Mouse (Mus musculus) CH12.LX (cell line): ENCODE measurements around the gene Med26. TPM values are rescaled to one million over a fixed set of nuclear protein-coding genes. Genes with fewer than 3 reads are reported as not detected.

Source experiments
- DNase-seq: peaks from one replicate; pipeline ENCODE4 v3.0.0-alpha.2; 2013; ENCODE audit errors: extremely low read depth
- H3K27ac ChIP-seq: 2 replicates; pipeline ENCODE4 v1.5.1; 2012; ENCODE audit warnings: low read depth, mild to moderate bottlenecking, control low read depth, moderate library complexity; ENCODE audit not compliant: insufficient read depth
- H3K27me3 ChIP-seq: replicated peaks from 2 replicates; pipeline ENCODE3; 2012; ENCODE audit warnings: inconsistent platforms
- H3K36me3 ChIP-seq, 2 experiments: replicated peaks in 1 of 2; 2 replicates each; pipeline versions ENCODE3 to v1.6.1; 2012; ENCODE audit warnings: inconsistent platforms in 1 of 2, low read length in 1 of 2, mild to moderate bottlenecking in 1 of 2, mixed read lengths in 1 of 2, moderate library complexity in 1 of 2; ENCODE audit not compliant: control insufficient read depth in 1 of 2, insufficient read depth in 1 of 2
- H3K4me1 ChIP-seq, 2 experiments: 2 replicates each; pipeline ENCODE4 v1.6.1; 2012; ENCODE audit warnings: inconsistent platforms in 1 of 2, moderate library complexity in 1 of 2; ENCODE audit not compliant: insufficient read depth in 2 of 2, control insufficient read depth in 1 of 2
- H3K4me2 ChIP-seq: 2 replicates; pipeline ENCODE4 v1.6.1; 2012; ENCODE audit warnings: low read depth, mild to moderate bottlenecking, control low read depth; ENCODE audit not compliant: poor library complexity, insufficient read depth, severe bottlenecking
- H3K4me3 ChIP-seq, 3 experiments: fragments of 150-350 bp in 1 of 3; sonication (generic) in 1 of 3; replicated peaks in 1 of 3; 2 replicates each; pipeline versions ENCODE3 to v1.5.1; 2011 to 2012; ENCODE audit warnings: low read depth in 2 of 3, low read length in 2 of 3, mild to moderate bottlenecking in 2 of 3, moderate library complexity in 2 of 3, control low read depth in 1 of 3, improper control_type of control experiment in 1 of 3, inconsistent platforms in 1 of 3, mixed read lengths in 1 of 3; ENCODE audit not compliant: poor library complexity in 1 of 3
- H3K79me2 ChIP-seq: replicated peaks from 2 replicates; pipeline ENCODE4 v1.6.1; 2012; ENCODE audit warnings: mild to moderate bottlenecking, moderate library complexity; ENCODE audit not compliant: control insufficient read depth, poor library complexity, insufficient read depth, severe bottlenecking; ENCODE audit errors: extremely low read depth
- H3K9ac ChIP-seq: 2 replicates; pipeline ENCODE4 v1.6.1; 2012; ENCODE audit warnings: low read depth, mild to moderate bottlenecking, control low read depth, moderate library complexity; ENCODE audit not compliant: insufficient read depth
- H3K9me3 ChIP-seq: replicated peaks from 2 replicates; pipeline ENCODE3; 2012; ENCODE audit warnings: low read length, inconsistent platforms, mixed read lengths
- BHLHE40 ChIP-seq: IDR thresholded peaks from 2 replicates; pipeline ENCODE4 v1.6.1; 2011; ENCODE audit warnings: mild to moderate bottlenecking, low read depth, low read length, improper control_type of control experiment
- E2F4 ChIP-seq: IDR thresholded peaks from 2 replicates; pipeline ENCODE4 v1.6.1; 2011; ENCODE audit warnings: low read depth, low read length, improper control_type of control experiment; ENCODE audit not compliant: insufficient replicate concordance
- ELF1 ChIP-seq: IDR thresholded peaks from 2 replicates; pipeline ENCODE4 v1.6.1; 2014; ENCODE audit warnings: low read depth, mild to moderate bottlenecking, inconsistent platforms, low read length, improper control_type of control experiment
- EP300 ChIP-seq: IDR thresholded peaks from 2 replicates; pipeline ENCODE4 v1.6.1; 2011; ENCODE audit warnings: low read length, improper control_type of control experiment
- ETS1 ChIP-seq: conservative IDR thresholded peaks from 2 replicates; pipeline ENCODE4 v1.6.1; 2012; ENCODE audit warnings: low read depth, mild to moderate bottlenecking, inconsistent platforms, low read length, improper control_type of control experiment, moderate library complexity
- GABPA ChIP-seq: IDR thresholded peaks from 2 replicates; pipeline ENCODE4 v1.6.1; 2012; ENCODE audit warnings: low read depth, low read length, improper control_type of control experiment, inconsistent platforms; ENCODE audit not compliant: insufficient replicate concordance
- JUN ChIP-seq: IDR thresholded peaks from 2 replicates; pipeline ENCODE4 v1.6.1; 2011; ENCODE audit warnings: low read depth, mild to moderate bottlenecking, low read length, improper control_type of control experiment, moderate library complexity; ENCODE audit not compliant: insufficient read depth
- JUND ChIP-seq: conservative IDR thresholded peaks from 2 replicates; pipeline ENCODE4 v1.6.1; 2011; ENCODE audit warnings: low read depth, low read length, improper control_type of control experiment
- KAT2A ChIP-seq: IDR thresholded peaks from 2 replicates; pipeline ENCODE4 v1.6.1; 2012; ENCODE audit warnings: low read length, improper control_type of control experiment, inconsistent platforms; ENCODE audit not compliant: insufficient replicate concordance
- MAX ChIP-seq: IDR thresholded peaks from 2 replicates; pipeline ENCODE4 v1.6.1; 2011; ENCODE audit warnings: low read length, improper control_type of control experiment
- MAZ ChIP-seq: IDR thresholded peaks from 2 replicates; pipeline ENCODE4 v1.6.1; 2012; ENCODE audit warnings: low read depth, mild to moderate bottlenecking, inconsistent platforms, low read length, improper control_type of control experiment, moderate library complexity
- MYC ChIP-seq: IDR thresholded peaks from 2 replicates; pipeline ENCODE4 v1.6.1; 2011; ENCODE audit warnings: low read depth, mild to moderate bottlenecking, improper control_type of control experiment, low read length
- NELFE ChIP-seq: IDR thresholded peaks from 2 replicates; pipeline ENCODE4 v1.6.1; 2011; ENCODE audit warnings: low read depth, low read length, improper control_type of control experiment
- NRF1 ChIP-seq: IDR thresholded peaks from 2 replicates; pipeline ENCODE4 v1.6.1; 2014; ENCODE audit warnings: low read depth, mild to moderate bottlenecking, inconsistent platforms, low read length, improper control_type of control experiment, moderate library complexity
- PAX5 ChIP-seq: IDR thresholded peaks from 2 replicates; pipeline ENCODE4 v1.6.1; 2012; ENCODE audit warnings: low read length, inconsistent platforms, mixed read lengths
- POLR2AphosphoS2 ChIP-seq: IDR thresholded peaks from 2 replicates; pipeline ENCODE4 v1.6.1; 2011; ENCODE audit warnings: low read depth, low read length, improper control_type of control experiment
- RAD21 ChIP-seq: IDR thresholded peaks from 2 replicates; pipeline ENCODE4 v1.6.1; 2011; ENCODE audit warnings: low read depth, mild to moderate bottlenecking, low read length, improper control_type of control experiment, moderate library complexity
- SIN3A ChIP-seq: IDR thresholded peaks from 2 replicates; pipeline ENCODE4 v1.6.1; 2012; ENCODE audit warnings: low read length, improper control_type of control experiment, inconsistent platforms
- SMC3 ChIP-seq: IDR thresholded peaks from 2 replicates; pipeline ENCODE4 v1.6.1; 2011; ENCODE audit warnings: low read depth, low read length, improper control_type of control experiment
- TCF12 ChIP-seq: IDR thresholded peaks from 2 replicates; pipeline ENCODE4 v1.6.1; 2014; ENCODE audit warnings: low read depth, mild to moderate bottlenecking, inconsistent platforms, low read length, improper control_type of control experiment
- USF1 ChIP-seq: IDR thresholded peaks from 2 replicates; pipeline ENCODE4 v1.6.1; 2014; ENCODE audit warnings: low read depth, mild to moderate bottlenecking, inconsistent platforms, low read length, improper control_type of control experiment
- USF2 ChIP-seq: conservative IDR thresholded peaks from 2 replicates; pipeline ENCODE4 v1.6.1; 2011; ENCODE audit warnings: low read depth, low read length, improper control_type of control experiment
- ZKSCAN1 ChIP-seq: IDR thresholded peaks from 2 replicates; pipeline ENCODE4 v1.6.1; 2012; ENCODE audit warnings: low read depth, inconsistent platforms, low read length, improper control_type of control experiment, borderline replicate concordance
- ZMIZ1 ChIP-seq: IDR thresholded peaks from 2 replicates; pipeline ENCODE4 v1.6.1; 2012; ENCODE audit warnings: low read depth, mild to moderate bottlenecking, inconsistent platforms, low read length, improper control_type of control experiment
- dilution Hi-C: fragments of 300-500 bp; cut with MboI; formaldehyde crosslinking; loops from 2 replicates; pipeline ENCODE4 v1.14.3; 2020; ENCODE audit warnings: low sequenced_read_pairs; ENCODE audit not compliant: extremely low pct_unique_long_range_greater_than_20kb, extremely low pct_ligation_motif_present
- in situ Hi-C: fragments of 300-500 bp; cut with MboI; formaldehyde crosslinking; loops from 3 replicates; pipeline ENCODE4 v1.14.3; 2019; ENCODE audit warnings: low sequenced_read_pairs, low pct_ligation_motif_present, low pct_unique_long_range_greater_than_20kb, mixed read lengths
- polyA plus RNA-seq: library from polyadenylated mRNA; unstranded; fragments of >175 nt; gene quantifications from 2 replicates; pipeline ENCODE4 v1.2.1, GENCODE M21; 2012; ENCODE audit warnings: low read depth; ENCODE audit not compliant: insufficient read length
- total RNA-seq, 2 experiments: library from RNA; depleted of rRNA; stranded (reverse); fragments of 300-350 nt in 1 of 2; fragments of >200 nt in 1 of 2; gene quantifications; 2 replicates each; pipeline ENCODE4 v1.2.3; 2012 to 2014

Med26 gene
- total and polyA plus RNA-seq, 3 experiments = 8.7 to 12.9 (median 9.7) TPM

GRCm38 (mm10) chr8:72499521-72500284, 48.4 kb downstream of the Med26 start:
- Histone ChIP-seq H3K4me1 (peaks cover 0 to 29% of the 10 kb centered on the region in 2 experiments; a peak in 2 of 4 replicates), H3K9ac (no peak overlapping the region), H3K4me3 (no peak overlapping the region), H3K36me3 (peaks cover 35 to 99% of the 10 kb centered on the region in 2 experiments), H3K9me3 (no peaks in the 10 kb centered on the region), H3K27ac (no peak overlapping the region), H3K27me3 (no peaks in the 10 kb centered on the region), H3K4me2 (no peak overlapping the region), H3K79me2 (peaks cover 26% of the 10 kb centered on the region)
- dilution Hi-C loops (no loop called here), in situ Hi-C loops (no loop called here)
- TF ChIP-seq USF2 = no peak
- no peak for TF ChIP-seq E2F4
- TF ChIP-seq JUND = no peak
- TF ChIP-seq TCF12 = no peak
- TF ChIP-seq ETS1 = no peak
- TF ChIP-seq POLR2AphosphoS2 = no peak
- TF ChIP-seq ELF1 = no peak
- no peak for TF ChIP-seq BHLHE40
- no peak for TF ChIP-seq RAD21
- TF ChIP-seq EP300 = no peak
- TF ChIP-seq PAX5 = no peak
- no peak for TF ChIP-seq SIN3A
- no peak for TF ChIP-seq MAX
- no peak for TF ChIP-seq USF1
- no peak for TF ChIP-seq GABPA
- TF ChIP-seq SMC3 = no peak
- no peak for DNase-seq

- no peak overlapping the region for H3K27ac ChIP-seq
- no peak overlapping the region for H3K9ac ChIP-seq
- peaks cover 28% of the 10 kb centered on the region for H3K79me2 ChIP-seq
- peaks cover 35 to 95% of the 10 kb centered on the region in 2 experiments for H3K36me3 ChIP-seq
- DNase-seq = no peak
- H3K27me3 ChIP-seq = no peaks in the 10 kb centered on the region
- TF ChIP-seq ETS1 (no peak), SMC3 (no peak), NELFE (no peak), ELF1 (no peak), MYC (no peak), JUN (no peak), MAZ (no peak), NRF1 (no peak), TCF12 (no peak), POLR2AphosphoS2 (no peak), JUND (no peak), USF1 (no peak), ZMIZ1 (no peak), USF2 (no peak), ZKSCAN1 (no peak), KAT2A (no peak)
- H3K4me1 ChIP-seq = peaks cover 3 to 32% of the 10 kb centered on the region in 2 experiments; a peak in 3 of 4 replicates
- dilution Hi-C loops (no loop called here), in situ Hi-C loops (no loop called here)
- no peak overlapping the region for H3K4me2 ChIP-seq
- H3K4me3 ChIP-seq = no peak overlapping the region
- H3K9me3 ChIP-seq = no peaks in the 10 kb centered on the region
Observed at GRCm38 (mm10) chr8:72498527-72498926, 49.5 kb downstream of the Med26 start.
